Mouse (Mus musculus): ENCODE results near the gene Tceanc.

Gene Tceanc

GRCm38 (mm10) chrX:166518345-166518744 is at the start of gene Tceanc:
Gene Tceanc, minus strand, starts transcription at chrX:166518567.
- 74% methylated on average over 16 of the region's 16 CpGs for WGBS

- WGBS = 95% methylated on average over 6 of the region's 6 CpGs
Measured at GRCm38 (mm10) chrX:166565983-166566382, 47.6 kb upstream of the Tceanc start.

GRCm38 (mm10) chrX:166565401-166565800 is 47.0 kb upstream of the Tceanc start:
- WGBS = 86% methylated on average over 5 of the region's 5 CpGs

- WGBS = 61% methylated on average over 5 of the region's 5 CpGs
Measured at GRCm38 (mm10) chrX:166564900-166565299, 46.5 kb upstream of the Tceanc start.

GRCm38 (mm10) chrX:166559333-166559732 is 41.0 kb upstream of the Tceanc start:
- WGBS = 49% methylated on average over 3 of the region's 3 CpGs

- WGBS = 92% methylated on average over 7 of the region's 7 CpGs
Measured at GRCm38 (mm10) chrX:166552355-166552754, 34.0 kb upstream of the Tceanc start.

- 84% methylated on average over 2 of the region's 2 CpGs for WGBS
Measured at GRCm38 (mm10) chrX:166546495-166546894, 28.1 kb upstream of the Tceanc start.

- WGBS = 59% methylated on average over 4 of the region's 4 CpGs
Measured at GRCm38 (mm10) chrX:166535138-166535537, 16.8 kb upstream of the Tceanc start.

GRCm38 (mm10) chrX:166533432-166533831 is 15.1 kb upstream of the Tceanc start:
- 90% methylated on average over 4 of the region's 4 CpGs for WGBS

- 44% methylated on average over 6 of the region's 6 CpGs for WGBS
Measured at GRCm38 (mm10) chrX:166531671-166532070, 13.3 kb upstream of the Tceanc start.

GRCm38 (mm10) chrX:166528126-166528525 is 9.8 kb upstream of the Tceanc start:
- WGBS = 94% methylated on average over 3 of the region's 3 CpGs

- 98% methylated on average over 2 of the region's 2 CpGs for WGBS
Measured at GRCm38 (mm10) chrX:166525637-166526315, 7.4 kb upstream of the Tceanc start.

- 85% methylated on average over 5 of the region's 5 CpGs for WGBS
Measured at GRCm38 (mm10) chrX:166520782-166521181, 2.4 kb upstream of the Tceanc start.

GRCm38 (mm10) chrX:166516631-166517030 is 1.7 kb downstream of the Tceanc start:
- WGBS = 89% methylated on average over 1 of the region's 1 CpGs

- WGBS = 95% methylated on average over 3 of the region's 3 CpGs
Measured at GRCm38 (mm10) chrX:166515923-166516322, 2.4 kb downstream of the Tceanc start.

GRCm38 (mm10) chrX:166514035-166514434 is 4.3 kb downstream of the Tceanc start:
- 18% methylated on average over 12 of the region's 12 CpGs for WGBS

- 66% methylated on average over 4 of the region's 4 CpGs for WGBS
Measured at GRCm38 (mm10) chrX:166512071-166512470, 6.3 kb downstream of the Tceanc start.

GRCm38 (mm10) chrX:166509761-166510738 is 8.3 kb downstream of the Tceanc start:
- WGBS = 4% methylated on average over 56 of the region's 65 CpGs

GRCm38 (mm10) chrX:166504421-166504820 is 13.9 kb downstream of the Tceanc start:
- WGBS = 54% methylated on average over 2 of the region's 2 CpGs

GRCm38 (mm10) chrX:166499496-166500190 is 18.7 kb downstream of the Tceanc start:
- WGBS = 82% methylated on average over 1 of the region's 1 CpGs

- 20% methylated on average over 4 of the region's 4 CpGs for WGBS
Measured at GRCm38 (mm10) chrX:166497771-166498170, 20.6 kb downstream of the Tceanc start.

GRCm38 (mm10) chrX:166495052-166495451 is 23.3 kb downstream of the Tceanc start:
- WGBS = 98% methylated on average over 2 of the region's 2 CpGs
